Mouse (Mus musculus): ENCODE results near the gene Utrn. TPM values are rescaled to one million over a fixed set of nuclear protein-coding genes. Genes with fewer than 3 reads are reported as not detected.

Gene Utrn
- polyA plus RNA-seq, 1 experiment from 2014 or later = 25.6 TPM

GRCm38 (mm10) chr10:12827306-12827705 lies 41.9 kb downstream of the Utrn start:
- Histone ChIP-seq H3K36me3 (no peaks in the 10 kb centered on the region), H3K27ac (replicated peaks) (peak overlapping the region; percentile 11), H3K4me1 (replicated peaks) (peaks cover 6% of the 10 kb centered on the region; the same call in 1 of the 2 replicates), H3K27me3 (no peaks in the 10 kb centered on the region), H3K9ac (no peak overlapping the region), H3K9me3 (no peaks in the 10 kb centered on the region), H3K4me3 (no peak overlapping the region), H3K4me2 (no peak overlapping the region)
- ATAC-seq (ENCODE audit: low FRiP score, low read depth) = no peak
- 83% methylated on average over 3 of the region's 3 CpGs for WGBS

GRCm38 (mm10) chr10:12826760-12827281 lies 42.3 kb downstream of the Utrn start:
- Histone ChIP-seq H3K27me3 (no peaks in the 10 kb centered on the region), H3K4me3 (no peak overlapping the region), H3K9me3 (no peaks in the 10 kb centered on the region), H3K36me3 (no peaks in the 10 kb centered on the region), H3K4me2 (no peak overlapping the region), H3K9ac (no peak overlapping the region), H3K4me1 (replicated peaks) (peaks cover 6% of the 10 kb centered on the region; the same call in 1 of the 2 replicates), H3K27ac (replicated peaks) (peak overlapping the region; percentile 11; the same call in 1 of the 2 replicates)
- 68% methylated on average over 6 of the region's 6 CpGs for WGBS
- ATAC-seq (ENCODE audit: low FRiP score, low read depth) = peak; percentile 49; the same call in 1 of the 2 replicates

GRCm38 (mm10) chr10:12824386-12824785 lies 44.8 kb downstream of the Utrn start:
- H3K27me3 ChIP-seq = no peaks in the 10 kb centered on the region
- WGBS = 39% methylated on average over 4 of the region's 4 CpGs
- no peak overlapping the region for H3K9ac ChIP-seq
- no peak overlapping the region for H3K4me3 ChIP-seq
- H3K4me1 ChIP-seq (replicated peaks) = peaks cover 6% of the 10 kb centered on the region; the same call in 1 of the 2 replicates
- no peaks in the 10 kb centered on the region for H3K9me3 ChIP-seq
- no peak for ATAC-seq (ENCODE audit: low FRiP score, low read depth)
- no peak overlapping the region for H3K4me2 ChIP-seq
- H3K36me3 ChIP-seq = no peaks in the 10 kb centered on the region
- no peak overlapping the region for H3K27ac ChIP-seq (replicated peaks)

- 86% methylated on average over 15 of the region's 15 CpGs for WGBS
These were observed 45.5 kb downstream of the Utrn start for GRCm38 (mm10) chr10:12823437-12824219.

GRCm38 (mm10) chr10:12820978-12821735 lies 48.0 kb downstream of the Utrn start:
- no peak overlapping the region for H3K4me3 ChIP-seq
- H3K4me1 ChIP-seq (replicated peaks) = 0 out of 2 replicates have a peak, but pooled peaks cover 7% of the 10 kb centered on the region
- no peaks in the 10 kb centered on the region for H3K27me3 ChIP-seq
- WGBS = 92% methylated on average over 13 of the region's 13 CpGs
- H3K36me3 ChIP-seq = no peaks in the 10 kb centered on the region
- H3K27ac ChIP-seq (replicated peaks) = no peak overlapping the region
- ATAC-seq (ENCODE audit: low FRiP score, low read depth) = no peak
- no peak overlapping the region for H3K9ac ChIP-seq
- no peaks in the 10 kb centered on the region for H3K9me3 ChIP-seq
- H3K4me2 ChIP-seq = no peak overlapping the region

More at GRCm38 (mm10) chr10:12823437-12824219, 45.5 kb downstream of the Utrn start:
- H3K27ac ChIP-seq (replicated peaks) = no peak overlapping the region
- no peak overlapping the region for H3K4me3 ChIP-seq
- H3K36me3 ChIP-seq = no peaks in the 10 kb centered on the region
- H3K27me3 ChIP-seq = no peaks in the 10 kb centered on the region
- H3K9me3 ChIP-seq = no peaks in the 10 kb centered on the region
- peaks cover 6% of the 10 kb centered on the region; the same call in 1 of the 2 replicates for H3K4me1 ChIP-seq (replicated peaks)
- ATAC-seq (ENCODE audit: low FRiP score, low read depth) = no peak
- no peak overlapping the region for H3K4me2 ChIP-seq
- H3K9ac ChIP-seq = no peak overlapping the region

GRCm38 (mm10) chr10:12817409-12817808 lies 51.8 kb downstream of the Utrn start:
- H3K36me3 ChIP-seq = no peaks in the 10 kb centered on the region
- no peak overlapping the region for H3K27ac ChIP-seq (replicated peaks)
- H3K4me3 ChIP-seq = no peak overlapping the region
- H3K4me1 ChIP-seq (replicated peaks) = 0 out of 2 replicates have a peak, but pooled peaks cover 7% of the 10 kb centered on the region
- no peaks in the 10 kb centered on the region for H3K9me3 ChIP-seq
- H3K27me3 ChIP-seq = no peaks in the 10 kb centered on the region
- no peak overlapping the region for H3K9ac ChIP-seq
- WGBS = 67% methylated on average over 6 of the region's 6 CpGs
- peak; percentile 76; the same call in 1 of the 2 replicates for ATAC-seq (ENCODE audit: low FRiP score, low read depth)
- H3K4me2 ChIP-seq = no peak overlapping the region

- WGBS = 87% methylated on average over 6 of the region's 6 CpGs
These were observed 52.6 kb downstream of the Utrn start for GRCm38 (mm10) chr10:12816530-12816929.

GRCm38 (mm10) chr10:12814411-12814810 lies 54.8 kb downstream of the Utrn start:
- Histone ChIP-seq H3K9ac (no peak overlapping the region), H3K4me3 (no peak overlapping the region), H3K4me1 (replicated peaks) (0 out of 2 replicates have a peak, but pooled peaks cover 7% of the 10 kb centered on the region), H3K9me3 (no peaks in the 10 kb centered on the region), H3K4me2 (no peak overlapping the region), H3K36me3 (no peaks in the 10 kb centered on the region), H3K27me3 (no peaks in the 10 kb centered on the region), H3K27ac (replicated peaks) (no peak overlapping the region)
- WGBS = 93% methylated on average over 7 of the region's 7 CpGs
- no peak for ATAC-seq (ENCODE audit: low FRiP score, low read depth)

More at GRCm38 (mm10) chr10:12816530-12816929, 52.6 kb downstream of the Utrn start:
- H3K4me3 ChIP-seq = no peak overlapping the region
- H3K27me3 ChIP-seq = no peaks in the 10 kb centered on the region
- H3K4me2 ChIP-seq = no peak overlapping the region
- no peak for ATAC-seq (ENCODE audit: low FRiP score, low read depth)
- H3K9me3 ChIP-seq = no peaks in the 10 kb centered on the region
- H3K27ac ChIP-seq (replicated peaks) = no peak overlapping the region
- 0 out of 2 replicates have a peak, but pooled peaks cover 7% of the 10 kb centered on the region for H3K4me1 ChIP-seq (replicated peaks)
- H3K36me3 ChIP-seq = no peaks in the 10 kb centered on the region
- no peak overlapping the region for H3K9ac ChIP-seq

- Histone ChIP-seq H3K4me3 (no peak overlapping the region), H3K9me3 (no peaks in the 10 kb centered on the region), H3K36me3 (no peaks in the 10 kb centered on the region), H3K27ac (replicated peaks) (no peak overlapping the region), H3K4me1 (replicated peaks) (0 out of 2 replicates have a peak, but pooled peaks cover 7% of the 10 kb centered on the region), H3K9ac (no peak overlapping the region), H3K27me3 (no peaks in the 10 kb centered on the region), H3K4me2 (no peak overlapping the region)
- no peak for ATAC-seq (ENCODE audit: low FRiP score, low read depth)
- WGBS = 84% methylated on average over 4 of the region's 4 CpGs
These were observed 55.3 kb downstream of the Utrn start for GRCm38 (mm10) chr10:12813881-12814280.

- Histone ChIP-seq H3K27ac (replicated peaks) (peak overlapping the region; percentile 21; the same call in 1 of the 2 replicates), H3K36me3 (no peaks in the 10 kb centered on the region)
These were observed 55.9 kb downstream of the Utrn start for GRCm38 (mm10) chr10:12813211-12813811.

GRCm38 (mm10) chr10:12812680-12813079 lies 56.5 kb downstream of the Utrn start:
- no peaks in the 10 kb centered on the region for H3K36me3 ChIP-seq
- WGBS = 82% methylated on average over 5 of the region's 5 CpGs
- no peak for ATAC-seq (ENCODE audit: low FRiP score, low read depth)
- 0 out of 2 replicates have a peak, but pooled peaks cover 4% of the 10 kb centered on the region for H3K4me1 ChIP-seq (replicated peaks)
- no peaks in the 10 kb centered on the region for H3K9me3 ChIP-seq
- H3K4me3 ChIP-seq = no peak overlapping the region
- H3K4me2 ChIP-seq = 0 out of 2 replicates have a peak overlapping the region, but pooled peaks have one; percentile 5
- no peaks in the 10 kb centered on the region for H3K27me3 ChIP-seq
- no peak overlapping the region for H3K27ac ChIP-seq (replicated peaks)
- H3K9ac ChIP-seq = no peak overlapping the region

More at GRCm38 (mm10) chr10:12813211-12813811, 55.9 kb downstream of the Utrn start:
- Histone ChIP-seq H3K9ac (no peak overlapping the region), H3K4me3 (no peak overlapping the region), H3K4me2 (no peak overlapping the region), H3K4me1 (replicated peaks) (0 out of 2 replicates have a peak, but pooled peaks cover 7% of the 10 kb centered on the region), H3K9me3 (no peaks in the 10 kb centered on the region), H3K27me3 (no peaks in the 10 kb centered on the region)
- ATAC-seq (ENCODE audit: low FRiP score, low read depth) = no peak
- 67% methylated on average over 12 of the region's 12 CpGs for WGBS

All from hindbrain, embryonic 15.5 days (tissue).